13 mouse cellular contexts compared by ENCODE assay signal in genomic region chr6:32280728-32281127, GRCm38 (mm10).
DNase-seq lines count a peak whose midpoint lies in the region; ATAC-seq and TF ChIP-seq lines count a peak whose summit lies in the region.
"Had no signal": no experiment of that assay in that cellular context is flagged by ENCODE, and none has a peak within 500 bp of the region (broad histone marks: within the 10 kb centered on the region; RNA-seq: fewer than 3 reads in every experiment).

No protein-coding gene starts in this region.

- H3K27ac ChIP-seq in kidney, embryonic 16.5 days (ENCODE audit: low read length) = no peak overlapping the region
- no peak overlapping the region for H3K27ac ChIP-seq in kidney, adult 2 months (ENCODE audit: insufficient read depth, low read depth, low read length)
- H3K27ac ChIP-seq in ES-E14 (ENCODE audit: insufficient read depth, low read depth, low read length, poor library complexity, severe bottlenecking) = no peak overlapping the region
- H3K27ac ChIP-seq in limb, embryonic 11.5 days (replicated peaks; ENCODE audit: low read depth, low read length) = no peak overlapping the region
- no peak overlapping the region for H3K27ac ChIP-seq in heart, adult 2 months

- no peak for TF ChIP-seq CTCF in kidney, adult 2 months (conservative IDR thresholded peaks at IDR 0.05; ENCODE audit: insufficient read depth, insufficient read length, low read depth, low read length)
- TF ChIP-seq CTCF in heart, adult 2 months (IDR thresholded peaks at IDR 0.05) = no peak

- H3K4me1 ChIP-seq in kidney, embryonic 16.5 days (ENCODE audit: insufficient read depth, low read length) = no peaks in the 10 kb centered on the region
- no peaks in the 10 kb centered on the region for H3K4me1 ChIP-seq in kidney, adult 2 months (ENCODE audit: control insufficient read depth, insufficient read depth, low read length)
- no peaks in the 10 kb centered on the region for H3K4me1 ChIP-seq in ES-E14 (ENCODE audit: control insufficient read depth in 2 of 2, insufficient read depth in 2 of 2, low read length in 2 of 2, poor library complexity in 1 of 2)
- no peaks in the 10 kb centered on the region for H3K4me1 ChIP-seq in limb, embryonic 11.5 days (ENCODE audit: control insufficient read depth, insufficient read depth, low read length)
- no peaks in the 10 kb centered on the region for H3K4me1 ChIP-seq in heart, adult 2 months (ENCODE audit: control insufficient read depth, insufficient read depth, low read length)

- TF ChIP-seq EP300 in heart, adult 2 months (IDR thresholded peaks at IDR 0.05; ENCODE audit: insufficient read depth, low read depth, low read length) = no peak

- H3K4me2 ChIP-seq in kidney, embryonic 16.5 days (replicated peaks; ENCODE audit: low read depth, low read length) = no peak overlapping the region
- no peak overlapping the region for H3K4me2 ChIP-seq in limb, embryonic 11.5 days (ENCODE audit: low read depth, severe bottlenecking)

- 36% methylated on average over 2 of the region's 2 CpGs for WGBS in kidney, embryonic 16.5 days
- 22% methylated on average over 2 of the region's 2 CpGs for WGBS in kidney, adult 2 months
- WGBS in limb, embryonic 11.5 days = 75% methylated on average over 2 of the region's 2 CpGs
- WGBS in heart, adult 2 months = 69% methylated on average over 2 of the region's 2 CpGs

- H3K4me3 ChIP-seq in kidney, embryonic 16.5 days (ENCODE audit: low read length) = no peak overlapping the region
- no peak overlapping the region for H3K4me3 ChIP-seq in kidney, adult 2 months (ENCODE audit: insufficient read depth, low read depth, low read length)
- no peak overlapping the region for H3K4me3 ChIP-seq in ES-E14 (ENCODE audit: insufficient read depth in 1 of 2, low read depth in 1 of 2, low read length in 2 of 2, poor library complexity in 1 of 2, severe bottlenecking in 1 of 2)
- no peak overlapping the region for H3K4me3 ChIP-seq in limb, embryonic 11.5 days (ENCODE audit: low read depth, low read length)
- no peak overlapping the region for H3K4me3 ChIP-seq in heart, adult 2 months

- in situ Hi-C loops in ES-E14 (cut with MboI; ENCODE audit: low sequenced_read_pairs in 2 of 2, unreplicated experiment in 2 of 2) = no loop called here

- no peak for TF ChIP-seq POLR2A in kidney, adult 2 months (IDR thresholded peaks at IDR 0.05; ENCODE audit: low read depth, low read length)
- TF ChIP-seq POLR2A in heart, adult 2 months (IDR thresholded peaks at IDR 0.05; ENCODE audit: insufficient read depth, low read depth, low read length) = no peak

- H3K9me3 ChIP-seq in kidney, embryonic 16.5 days (ENCODE audit: low read length) = no peaks in the 10 kb centered on the region
- no peaks in the 10 kb centered on the region for H3K9me3 ChIP-seq in ES-E14 (ENCODE audit: control insufficient read depth, insufficient read depth, low read depth, low read length)
- no peaks in the 10 kb centered on the region for H3K9me3 ChIP-seq in limb, embryonic 11.5 days (ENCODE audit: control insufficient read depth, low read length)

- no peaks in the 10 kb centered on the region for H3K27me3 ChIP-seq in kidney, embryonic 16.5 days (ENCODE audit: insufficient read depth, low read length)
- no peaks in the 10 kb centered on the region for H3K27me3 ChIP-seq in kidney, adult 2 months (replicated peaks; ENCODE audit: control insufficient read depth, insufficient read depth, low read length)
- no peaks in the 10 kb centered on the region for H3K27me3 ChIP-seq in limb, embryonic 11.5 days (ENCODE audit: control insufficient read depth, insufficient read depth, low read length)
- no peaks in the 10 kb centered on the region for H3K27me3 ChIP-seq in heart, adult 2 months (ENCODE audit: control insufficient read depth, insufficient read depth, low read length)

- no peak for DNase-seq in kidney, adult 2 months
- DNase-seq in ES-E14 (ENCODE audit: low read depth, low spot score) (peak; percentile 31), adipocyte (ENCODE audit: low spot score) (peak; percentile 15)
- peak; percentile 70 for DNase-seq in limb, embryonic 11.5 days (ENCODE audit: low spot score)
- DNase-seq in left cerebral cortex, adult 18-20 months (ENCODE audit: low spot score in 2 of 2) = no peak
- DNase-seq in layer of hippocampus, postnatal 14 days (ENCODE audit: low spot score in 2 of 2) = no peak
- DNase-seq in heart, adult 2 months = no peak
- DNase-seq: cerebellum, adult 11 months; heart, postnatal 36 days; left cerebral cortex, postnatal 4 days; right cerebral cortex, adult 18-20 months; thymus, postnatal 4 days had no signal

- no peak overlapping the region for H3K9ac ChIP-seq in kidney, embryonic 16.5 days (replicated peaks; ENCODE audit: low read length)
- no peak overlapping the region for H3K9ac ChIP-seq in ES-E14 (ENCODE audit: insufficient read depth, low read depth, low read length, poor library complexity, severe bottlenecking)
- H3K9ac ChIP-seq in limb, embryonic 11.5 days (ENCODE audit: low read length) = no peak overlapping the region
- no peak overlapping the region for H3K9ac ChIP-seq in heart, adult 2 months (ENCODE audit: low read depth, low read length)

- no peaks in the 10 kb centered on the region for H3K36me3 ChIP-seq in kidney, embryonic 16.5 days (ENCODE audit: insufficient read depth, low read length)
- no peaks in the 10 kb centered on the region for H3K36me3 ChIP-seq in kidney, adult 2 months (ENCODE audit: control insufficient read depth, insufficient read depth, low read length)
- H3K36me3 ChIP-seq in ES-E14 (ENCODE audit: control insufficient read depth, insufficient read depth, low read length, poor library complexity, severe bottlenecking) = no peaks in the 10 kb centered on the region
- no peaks in the 10 kb centered on the region for H3K36me3 ChIP-seq in limb, embryonic 11.5 days (ENCODE audit: control insufficient read depth, insufficient read depth, low read length)
- H3K36me3 ChIP-seq in heart, adult 2 months (ENCODE audit: control insufficient read depth, insufficient read depth, low read length) = no peaks in the 10 kb centered on the region

- 0 out of 2 replicates have a peak, but pooled peaks have one; percentile 19 for ATAC-seq in kidney, embryonic 16.5 days (ENCODE audit: low FRiP score, low TSS enrichment)
- ATAC-seq in limb, embryonic 11.5 days (ENCODE audit: insufficient number of reproducible peaks, low FRiP score, low TSS enrichment, low read depth) = no peak

- intact Hi-C loops in heart, adult 2 months (cut with DNase I) = no loop called here

- H3K79me2 ChIP-seq in heart, adult 2 months (replicated peaks; ENCODE audit: control insufficient read depth, insufficient read depth, low read length) = no peaks in the 10 kb centered on the region

TF ChIP-seq in ES-E14, 5 proteins besides CTCF, POLR2A, EP300 and RAD21:
- TF ChIP-seq HCFC1 (IDR thresholded peaks at IDR 0.05; ENCODE audit: borderline replicate concordance, insufficient read depth, low read length) = no peak
- no peak for TF ChIP-seq ZC3H11A (IDR thresholded peaks at IDR 0.05; ENCODE audit: borderline replicate concordance, low read depth, low read length)
- no peak for TF ChIP-seq ZNF384 (IDR thresholded peaks at IDR 0.05; ENCODE audit: low read depth, low read length)
- TF ChIP-seq CHD2 (IDR thresholded peaks at IDR 0.05; ENCODE audit: low read depth, low read length) = no peak
- 0 out of 2 replicates have a peak, but pooled peaks have one; percentile 49 for TF ChIP-seq MAFK (IDR thresholded peaks at IDR 0.05; ENCODE audit: insufficient read depth, low read depth, low read length)

Comparison
In these comparisons a context has a peak if more than half of its experiments do, and no peak if none do; other contexts are left out.
1. DNase-seq: peak in ES-E14 (single experiment), adipocyte (single experiment) and limb, embryonic 11.5 days (single experiment); none in kidney, adult 2 months (single experiment), left cerebral cortex, adult 18-20 months (0 of 2), layer of hippocampus, postnatal 14 days (0 of 2) and heart, adult 2 months (0 of 2).